Mouse (Mus musculus) spleen, adult 2 months (tissue): ENCODE data around the gene Chek2.

Experiments
- CTCF ChIP-seq: fragments of 200-500 bp; IDR thresholded peaks from 2 replicates; pipeline ENCODE4 v1.5.1; 2011; ENCODE audit warnings: mild to moderate bottlenecking, inconsistent platforms; ENCODE audit not compliant: insufficient read depth, insufficient read length, insufficient replicate concordance; ENCODE audit errors: extremely low read depth
- POLR2A ChIP-seq: fragments of 200-500 bp; IDR thresholded peaks from 2 replicates; pipeline ENCODE4 v1.6.1; 2011; ENCODE audit warnings: low read depth, low read length, inconsistent platforms

GRCm38 (mm10) chr5:110809667-110810325 lies 30.0 kb upstream of the Chek2 start, which contains the start of gene Ulk1:
- TF ChIP-seq CTCF (no peak), POLR2A (peak; percentile 86)
